Mouse (Mus musculus): ENCODE measurements around the gene Prpf39. TPM values are rescaled to one million over a fixed set of nuclear protein-coding genes. Genes with fewer than 3 reads are reported as not detected.
A peak's percentile ranks its signal among the peaks of the same experiment; 100 is the strongest.

The Prpf39 gene
- polyA plus RNA-seq, 1 experiment: 3.8 TPM

- Histone ChIP-seq H3K36me3 (ENCODE audit: control insufficient read depth, insufficient read depth) (peaks cover 79% of the 10 kb centered on the region), H3K79me2 (ENCODE audit: control insufficient read depth, insufficient read depth) (no peaks in the 10 kb centered on the region), H3K4me2 (ENCODE audit: low read depth) (no peak overlapping the region), H3K4me3 (no peak overlapping the region), H3K27me3 (ENCODE audit: control insufficient read depth, insufficient read depth, insufficient read length) (no peaks in the 10 kb centered on the region), H3ac (ENCODE audit: control insufficient read depth, insufficient read length) (no peak overlapping the region)
- no peak for TF ChIP-seq SRF (IDR thresholded peaks at IDR 0.05; ENCODE audit: control insufficient read depth, insufficient read length, low read depth)
- no peak for TF ChIP-seq USF1 (IDR thresholded peaks at IDR 0.05; ENCODE audit: low read depth)
- no peak for TF ChIP-seq MYOG (IDR thresholded peaks at IDR 0.05; ENCODE audit: control insufficient read depth in 1 of 3, insufficient read depth in 1 of 3, insufficient read length in 2 of 3, low read depth in 2 of 3)
- no peak for TF ChIP-seq REST (IDR thresholded peaks at IDR 0.05; ENCODE audit: insufficient read depth, insufficient read length)
- no peak for TF ChIP-seq TCF3 (IDR thresholded peaks at IDR 0.05; ENCODE audit: insufficient read length, low read depth)
- TF ChIP-seq POLR2A (IDR thresholded peaks at IDR 0.05; ENCODE audit: insufficient read length, low read depth): no peak
- TF ChIP-seq POLR2AphosphoS2 (IDR thresholded peaks at IDR 0.05; ENCODE audit: insufficient read length, low read depth): no peak
- no peak for TF ChIP-seq CEBPB (IDR thresholded peaks at IDR 0.05; ENCODE audit: insufficient read depth, poor library complexity, severe bottlenecking)
- no peak for TF ChIP-seq E2F4 (IDR thresholded peaks at IDR 0.05; ENCODE audit: insufficient read depth)
- no peak for TF ChIP-seq TCF12 (IDR thresholded peaks at IDR 0.05; ENCODE audit: insufficient read depth, poor library complexity, severe bottlenecking)
- no peak for TF ChIP-seq MYOD1 (IDR thresholded peaks at IDR 0.05; ENCODE audit: control insufficient read depth in 1 of 3, insufficient read length in 2 of 3, low read depth in 2 of 3)
- no peak for TF ChIP-seq MAX (IDR thresholded peaks at IDR 0.05; ENCODE audit: low read depth)
Observed at GRCm38 (mm10) chr12:65065241-65065640, 29.1 kb downstream of the Prpf39 start.

- H3K27me3 ChIP-seq (ENCODE audit: control insufficient read depth, insufficient read depth, insufficient read length): no peaks in the 10 kb centered on the region
- H3K4me3 ChIP-seq: no peak overlapping the region
- H3K79me2 ChIP-seq (ENCODE audit: control insufficient read depth, insufficient read depth): peaks cover 8% of the 10 kb centered on the region
- H3K36me3 ChIP-seq (ENCODE audit: control insufficient read depth, insufficient read depth): peaks cover 75% of the 10 kb centered on the region
- H3ac ChIP-seq (ENCODE audit: control insufficient read depth, insufficient read length): no peak overlapping the region
- no peak overlapping the region for H3K4me2 ChIP-seq (ENCODE audit: low read depth)
- no peak for TF ChIP-seq USF1 (IDR thresholded peaks at IDR 0.05; ENCODE audit: low read depth)
- no peak for TF ChIP-seq MYOD1 (IDR thresholded peaks at IDR 0.05; ENCODE audit: control insufficient read depth in 1 of 3, insufficient read length in 2 of 3, low read depth in 2 of 3)
- no peak for TF ChIP-seq POLR2A (IDR thresholded peaks at IDR 0.05; ENCODE audit: insufficient read length, low read depth)
Observed at GRCm38 (mm10) chr12:65066234-65066633, 30.1 kb downstream of the Prpf39 start.

GRCm38 (mm10) chr12:65068409-65068808, 32.3 kb downstream of the Prpf39 start:
- no peak overlapping the region for H3K4me3 ChIP-seq
- no peaks in the 10 kb centered on the region for H3K27me3 ChIP-seq (ENCODE audit: control insufficient read depth, insufficient read depth, insufficient read length)
- H3ac ChIP-seq (ENCODE audit: control insufficient read depth, insufficient read length): no peak overlapping the region
- peak overlapping the region; percentile 40 for H3K4me2 ChIP-seq (ENCODE audit: low read depth)
- peaks cover 56% of the 10 kb centered on the region for H3K36me3 ChIP-seq (ENCODE audit: control insufficient read depth, insufficient read depth)
- TF ChIP-seq MYOG (IDR thresholded peaks at IDR 0.05; ENCODE audit: control insufficient read depth in 1 of 3, insufficient read depth in 1 of 3, insufficient read length in 2 of 3, low read depth in 2 of 3): no peak
- no peak for TF ChIP-seq USF1 (IDR thresholded peaks at IDR 0.05; ENCODE audit: low read depth)
- TF ChIP-seq TCF3 (IDR thresholded peaks at IDR 0.05; ENCODE audit: insufficient read length, low read depth): no peak
- no peak for TF ChIP-seq CEBPB (IDR thresholded peaks at IDR 0.05; ENCODE audit: insufficient read depth, poor library complexity, severe bottlenecking)
- TF ChIP-seq POLR2AphosphoS2 (IDR thresholded peaks at IDR 0.05; ENCODE audit: insufficient read length, low read depth): no peak
- TF ChIP-seq E2F4 (IDR thresholded peaks at IDR 0.05; ENCODE audit: insufficient read depth): no peak
- no peak for TF ChIP-seq POLR2A (IDR thresholded peaks at IDR 0.05; ENCODE audit: insufficient read length, low read depth)
- no peak for TF ChIP-seq SRF (IDR thresholded peaks at IDR 0.05; ENCODE audit: control insufficient read depth, insufficient read length, low read depth)
- TF ChIP-seq TCF12 (IDR thresholded peaks at IDR 0.05; ENCODE audit: insufficient read depth, poor library complexity, severe bottlenecking): no peak
- no peak for TF ChIP-seq MAX (IDR thresholded peaks at IDR 0.05; ENCODE audit: low read depth)
- TF ChIP-seq MYOD1 (IDR thresholded peaks at IDR 0.05; ENCODE audit: control insufficient read depth in 1 of 3, insufficient read length in 2 of 3, low read depth in 2 of 3): no peak
- peaks cover 21% of the 10 kb centered on the region for H3K79me2 ChIP-seq (ENCODE audit: control insufficient read depth, insufficient read depth)

- H3K4me3 ChIP-seq: peak overlapping the region; percentile 72
- TF ChIP-seq POLR2AphosphoS2 (IDR thresholded peaks at IDR 0.05; ENCODE audit: insufficient read length, low read depth) (peak; percentile 56), USF1 (IDR thresholded peaks at IDR 0.05; ENCODE audit: low read depth) (no peak)
- H3K79me2 ChIP-seq (ENCODE audit: control insufficient read depth, insufficient read depth): peaks cover 31% of the 10 kb centered on the region
- H3K4me2 ChIP-seq (ENCODE audit: low read depth): peak overlapping the region; percentile 67
- H3K27me3 ChIP-seq (ENCODE audit: control insufficient read depth, insufficient read depth, insufficient read length): no peaks in the 10 kb centered on the region
- peak overlapping the region; percentile 64 for H3ac ChIP-seq (ENCODE audit: control insufficient read depth, insufficient read length)
- H3K36me3 ChIP-seq (ENCODE audit: control insufficient read depth, insufficient read depth): peaks cover 20% of the 10 kb centered on the region
Observed at GRCm38 (mm10) chr12:65072911-65073610, 36.9 kb downstream of the Prpf39 start.

GRCm38 (mm10) chr12:65073611-65074178, 37.6 kb downstream of the Prpf39 start, which contains the start of gene Fkbp3:
Gene Fkbp3, minus strand, starts transcription at chr12:65074007.
- TF ChIP-seq USF1 (IDR thresholded peaks at IDR 0.05; ENCODE audit: low read depth): no peak
- no peak for TF ChIP-seq CEBPB (IDR thresholded peaks at IDR 0.05; ENCODE audit: insufficient read depth, poor library complexity, severe bottlenecking)
- peak; percentile 46 for TF ChIP-seq TCF3 (IDR thresholded peaks at IDR 0.05; ENCODE audit: insufficient read length, low read depth)
- no peak for TF ChIP-seq E2F4 (IDR thresholded peaks at IDR 0.05; ENCODE audit: insufficient read depth)
- peak; percentile 77 for TF ChIP-seq SRF (IDR thresholded peaks at IDR 0.05; ENCODE audit: control insufficient read depth, insufficient read length, low read depth)
- TF ChIP-seq REST (IDR thresholded peaks at IDR 0.05; ENCODE audit: insufficient read depth, insufficient read length): peak; percentile 60
- TF ChIP-seq MAX (IDR thresholded peaks at IDR 0.05; ENCODE audit: low read depth): no peak
- TF ChIP-seq MYOD1 (IDR thresholded peaks at IDR 0.05; ENCODE audit: control insufficient read depth in 1 of 3, insufficient read length in 2 of 3, low read depth in 2 of 3): peak in 2 of 3 experiments; percentile 60 to 77
- peak; percentile 98 for TF ChIP-seq POLR2A (IDR thresholded peaks at IDR 0.05; ENCODE audit: insufficient read length, low read depth)
- TF ChIP-seq POLR2AphosphoS2 (IDR thresholded peaks at IDR 0.05; ENCODE audit: insufficient read length, low read depth): peak; percentile 99
- TF ChIP-seq TCF12 (IDR thresholded peaks at IDR 0.05; ENCODE audit: insufficient read depth, poor library complexity, severe bottlenecking): no peak
- peak; percentile 33 to 85 (median 83) for TF ChIP-seq MYOG (IDR thresholded peaks at IDR 0.05; ENCODE audit: control insufficient read depth in 1 of 3, insufficient read depth in 1 of 3, insufficient read length in 2 of 3, low read depth in 2 of 3)
- peak within 1 kb of the TSS; percentile 64 for H3ac ChIP-seq (ENCODE audit: control insufficient read depth, insufficient read length)
- H3K4me3 ChIP-seq: peak within 1 kb of the TSS; percentile 72
- no peaks in the 10 kb centered on the region for H3K27me3 ChIP-seq (ENCODE audit: control insufficient read depth, insufficient read depth, insufficient read length)
- peak within 1 kb of the TSS; percentile 93 for H3K4me2 ChIP-seq (ENCODE audit: low read depth)
- peaks cover 15% of the 10 kb centered on the region for H3K36me3 ChIP-seq (ENCODE audit: control insufficient read depth, insufficient read depth)
- peaks cover 31% of the 10 kb centered on the region for H3K79me2 ChIP-seq (ENCODE audit: control insufficient read depth, insufficient read depth)
